Mouse (Mus musculus) C2C12 (cell line): ENCODE data around the gene Ttc34.

Source experiments
- CTCF ChIP-seq: IDR thresholded peaks from one replicate; pipeline ENCODE4 v1.5.1; 2011; ENCODE audit not compliant: control insufficient read depth, insufficient read depth, insufficient read length
- MAX ChIP-seq: IDR thresholded peaks from one replicate; pipeline ENCODE4 v1.6.1; 2011; ENCODE audit warnings: mild to moderate bottlenecking, control low read depth
- USF1 ChIP-seq: IDR thresholded peaks from one replicate; pipeline ENCODE4 v1.6.1; 2011; ENCODE audit warnings: low read depth, mild to moderate bottlenecking, control low read depth, moderate library complexity

GRCm38 (mm10) chr4:154800543-154800942 is 36.7 kb upstream of the Ttc34 start:
- TF ChIP-seq CTCF (no peak), USF1 (no peak), MAX (no peak)
